Mouse (Mus musculus) hindlimb bud, embryonic 11.5 days (tissue): Measurements from ENCODE around the gene Hspa2.
"Not testable (repeated sequence)": the region's sequence is repeated elsewhere in the genome, so short reads cannot be mapped to it uniquely, and the experiment has no call there.

Experiments
- DNase-seq: peaks from one replicate; pipeline ENCODE4 v3.0.0-alpha.2; 2012; ENCODE audit warnings: low read depth, low spot score; ENCODE audit errors: extremely low spot score

Gene Hspa2

DNA sequence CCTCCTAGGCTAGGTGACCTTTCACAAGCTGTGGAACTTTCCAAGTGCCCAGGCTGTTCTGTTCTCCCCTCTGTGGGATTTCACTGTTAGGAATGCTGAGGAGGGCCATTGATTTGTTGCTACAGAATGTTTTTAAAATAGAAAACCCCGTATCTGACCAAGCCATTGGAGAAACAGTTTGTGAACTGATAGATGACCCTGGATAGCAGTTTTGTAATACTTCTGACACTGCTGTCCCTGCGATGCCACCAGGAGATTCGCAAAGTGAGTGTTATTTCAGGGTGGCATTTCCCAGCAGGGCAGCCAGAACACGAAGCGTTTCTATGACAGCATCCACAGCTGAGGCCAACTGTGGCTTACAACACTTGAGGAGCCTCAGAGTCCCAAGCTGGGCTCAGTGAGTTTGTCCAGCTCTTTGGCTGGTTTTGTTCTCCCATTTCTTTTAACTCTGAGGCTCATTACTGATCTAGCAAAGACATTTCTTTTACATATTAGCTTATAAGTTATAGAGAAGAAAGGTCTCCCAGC, 27.0 kb downstream of the Hspa2 start:
- no peak for DNase-seq

DNA sequence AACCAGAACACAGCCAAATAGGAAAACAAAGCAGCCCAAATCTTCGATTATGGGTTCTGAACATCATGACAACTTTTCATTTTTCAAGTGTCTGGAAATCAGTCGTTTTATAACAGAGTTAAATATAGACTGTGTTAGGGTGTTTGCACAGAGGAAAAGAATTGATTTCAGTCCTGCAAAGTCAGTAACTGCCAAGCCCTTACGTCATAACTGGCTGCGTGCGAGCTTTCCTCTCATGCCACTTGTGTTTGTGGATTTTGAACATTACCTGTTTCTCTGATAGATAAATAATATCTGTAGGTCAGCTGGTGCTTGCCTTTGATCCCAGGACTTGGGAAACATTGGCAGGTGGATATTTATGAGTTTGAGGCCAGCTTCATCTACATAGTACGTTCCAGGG, 27.5 kb downstream of the Hspa2 start:
- no peak for DNase-seq

DNA sequence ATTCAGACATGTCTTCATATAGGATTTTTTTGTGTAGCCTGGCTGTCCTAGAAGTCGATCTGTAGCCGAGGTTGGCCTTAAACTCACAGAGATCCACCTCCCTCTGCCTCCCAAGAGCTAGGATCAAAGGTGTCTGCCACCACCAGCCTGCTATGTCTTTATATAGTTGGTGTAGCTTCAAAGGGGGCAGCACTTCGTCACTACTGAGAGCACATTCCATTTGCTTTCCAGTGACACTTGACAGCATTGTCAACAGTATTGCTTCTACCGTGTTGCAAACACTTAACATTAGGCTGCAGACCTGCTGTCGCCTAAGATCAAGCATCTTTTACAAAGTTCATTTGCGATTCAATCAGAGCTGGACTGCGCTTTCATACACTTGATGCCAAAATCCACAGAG, 30.1 kb downstream of the Hspa2 start:
- DNase-seq: no peak

DNA sequence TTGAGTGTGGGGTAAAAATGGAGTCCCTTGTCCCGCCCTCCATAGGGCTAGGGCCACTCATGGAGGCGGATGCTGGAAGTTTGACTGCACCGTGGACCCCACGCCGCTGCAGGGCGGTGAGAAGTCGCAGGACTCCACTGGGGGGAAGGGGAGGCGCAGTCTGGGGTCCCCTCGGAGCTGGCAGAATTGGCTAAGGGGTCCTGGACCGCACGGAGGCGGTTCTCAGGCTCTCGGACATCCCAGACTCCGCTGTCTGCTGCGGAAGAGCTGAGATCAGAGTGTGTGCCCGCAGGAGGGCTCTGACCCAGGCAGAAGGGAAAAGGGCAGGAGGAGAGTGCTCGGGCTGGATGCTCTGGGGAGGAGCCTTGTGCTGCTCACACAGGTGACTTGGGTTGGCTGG, 31.1 kb downstream of the Hspa2 start:
- DNase-seq: no peak

GRCm38 (mm10) chr12:76435549-76435948, 31.6 kb downstream of the Hspa2 start:
- no peak for DNase-seq

- not testable (repeated sequence) for DNase-seq
Measured at GRCm38 (mm10) chr12:76443488-76443887, 39.5 kb downstream of the Hspa2 start.

DNA sequence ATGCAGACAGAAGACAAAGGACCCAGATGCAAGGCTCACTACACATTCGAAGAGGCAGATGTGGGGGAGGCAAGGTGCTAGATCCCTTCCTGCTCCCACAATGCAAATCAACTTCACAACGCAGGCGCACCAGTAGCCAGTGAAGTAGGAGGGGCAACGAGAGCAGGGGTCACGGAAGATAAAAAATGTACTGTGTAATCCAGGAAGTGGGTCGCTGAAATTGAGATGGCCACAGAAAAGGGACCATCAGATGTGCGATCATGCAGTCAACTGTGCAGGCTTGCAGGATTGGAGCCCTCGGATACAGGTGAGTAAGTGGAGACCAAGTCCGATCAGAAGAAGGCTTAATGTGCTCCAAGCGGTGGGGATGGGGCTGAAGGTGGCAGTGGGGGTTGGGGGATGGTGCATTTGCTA, 40.4 kb downstream of the Hspa2 start:
- DNase-seq: no peak

DNA sequence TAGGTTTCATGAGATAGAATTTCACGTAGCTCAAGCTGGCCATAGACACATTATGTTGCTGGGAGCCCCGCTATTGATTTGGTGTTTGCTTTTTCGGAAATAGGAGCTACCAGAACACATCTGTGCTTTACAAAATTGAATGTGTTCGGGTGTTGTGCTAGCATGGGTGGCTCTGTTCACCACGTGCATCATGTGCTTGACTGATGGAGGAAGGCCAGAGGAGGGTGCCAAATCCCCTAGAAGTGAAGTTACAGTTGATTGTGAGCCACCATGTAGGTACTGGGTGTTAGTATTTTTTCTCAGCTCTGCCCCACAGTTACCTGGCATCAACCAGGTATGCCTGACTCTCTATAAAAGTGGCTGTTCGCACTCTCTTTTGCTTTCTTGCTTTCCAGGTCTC, 40.9 kb downstream of the Hspa2 start:
- no peak for DNase-seq

DNA sequence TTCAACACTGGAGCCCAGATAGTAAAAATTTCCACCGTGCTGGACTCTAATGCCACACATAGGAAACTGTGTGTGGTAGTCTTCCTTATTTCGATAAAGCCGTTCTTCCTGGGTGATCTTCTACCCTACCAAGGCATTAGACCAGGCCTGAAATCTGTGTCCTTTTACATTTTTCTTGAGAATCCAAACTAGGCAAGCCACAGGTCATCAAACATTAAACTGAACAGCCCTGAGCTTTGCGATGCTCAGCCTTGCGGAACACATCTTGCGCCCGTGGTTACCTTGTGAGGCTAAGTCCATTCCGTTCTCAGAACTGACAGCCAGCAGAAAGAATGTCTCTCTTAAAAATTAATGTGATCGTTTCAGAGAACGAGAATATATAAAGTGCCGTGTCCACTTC, 42.2 kb downstream of the Hspa2 start:
- DNase-seq: no peak

- DNase-seq: no peak
Measured at GRCm38 (mm10) chr12:76448127-76448526, 44.2 kb downstream of the Hspa2 start.

GRCm38 (mm10) chr12:76452203-76452602, 48.2 kb downstream of the Hspa2 start:
- no peak for DNase-seq
